Mouse (Mus musculus) Patski (cell line): ENCODE measurements at regions not wholly inside any gene's neighbourhood (a gene's known extent, or its start where the extent isn't known, plus 50 kb on each side); places are given as distances from the start of the nearest gene placed in this dataset.

Source experiments
- ATAC-seq: fragments of 100-300 bp; one replicate; pipeline ENCODE4 v1.8.0; 2021
- CTCF ChIA-PET: fragments of 350-600 bp; sonication (Branson Sonifier 250); formaldehyde crosslinking; loops from one replicate; lab custom pipeline; 2022; ENCODE audit warnings: inconsistent platforms; lab: Charles Lee
- POLR2A ChIA-PET: fragments of 350-600 bp; sonication (Branson Sonifier 250); formaldehyde crosslinking; loops from one replicate; lab custom pipeline; 2022; ENCODE audit warnings: antibody characterized with exemption, inconsistent platforms; lab: Charles Lee
- DNase-seq: peaks from one replicate; pipeline ENCODE4 v3.0.0-alpha.2; 2011; ENCODE audit warnings: low read depth, low spot score
- H3K27me3 ChIP-seq: fragments of 371-371 bp; one replicate; pipeline ENCODE4 v1.5.1; 2021
- CTCF ChIP-seq: fragments of 100-300 bp; IDR thresholded peaks from one replicate; pipeline ENCODE4 v1.5.1; 2021
- in situ Hi-C: fragments of 300-500 bp; cut with MboI; formaldehyde crosslinking; loops from 3 replicates; pipeline ENCODE4 v1.11.1; 2018; ENCODE audit warnings: low pct_unique_long_range_greater_than_20kb, mixed read lengths

- ATAC-seq (no peak), DNase-seq (no peak)
- H3K27me3 ChIP-seq = no peaks in the 10 kb centered on the region
- POLR2A ChIA-PET = interaction anchor here (0.6 to 18.3 kb wide), 11 partner anchors 9 to 525 kb away, joined by 3 to 300 read pairs (median 5); no protein-coding TSS in a partner anchor
- in situ Hi-C loops = no loop called here
- CTCF ChIA-PET = interaction anchor here (1.0 to 2.8 kb wide), 8 partner anchors 9 to 68 kb away, joined by 3 to 13 read pairs (median 6); no protein-coding TSS in a partner anchor
- no peak for TF ChIP-seq CTCF
Observed at GRCm38 (mm10) chr15:85678351-85678895, 56.4 kb upstream of the Ppara start.

- POLR2A ChIA-PET = interaction anchor here (0.6 to 18.3 kb wide), 10 partner anchors 8 to 140 kb away, joined by 3 to 300 read pairs (median 8); no protein-coding TSS in a partner anchor
- TF ChIP-seq CTCF = no peak
- peak; percentile 40 for ATAC-seq
- CTCF ChIA-PET = interaction anchor here (1.0 to 2.8 kb wide), 8 partner anchors 8 to 69 kb away, joined by 3 to 13 read pairs (median 5); no protein-coding TSS in a partner anchor
- no peaks in the 10 kb centered on the region for H3K27me3 ChIP-seq
- in situ Hi-C loops = no loop called here
- no peak for DNase-seq
Observed at GRCm38 (mm10) chr15:85678981-85679708, 55.6 kb upstream of the Ppara start.

- no peak for ATAC-seq
- ChIA-PET CTCF (interaction anchor here (0.6 to 2.6 kb wide), 4 partner anchors 7 to 69 kb away, joined by 3 to 7 read pairs (median 4); no protein-coding TSS in a partner anchor), POLR2A (interaction anchor here (0.7 to 18.3 kb wide), 7 partner anchors 7 to 141 kb away, joined by 3 to 300 read pairs (median 23); no protein-coding TSS in a partner anchor)
- TF ChIP-seq CTCF = no peak
- DNase-seq = no peak
- no peaks in the 10 kb centered on the region for H3K27me3 ChIP-seq
- in situ Hi-C loops = no loop called here
Observed at GRCm38 (mm10) chr15:85679864-85680428, 54.8 kb upstream of the Ppara start.

GRCm38 (mm10) chr15:85680460-85681224 is 54.1 kb upstream of the Ppara start:
- in situ Hi-C loops = no loop called here
- ATAC-seq (no peak), DNase-seq (no peak)
- H3K27me3 ChIP-seq = no peaks in the 10 kb centered on the region
- TF ChIP-seq CTCF = no peak
- CTCF ChIA-PET = interaction anchor here (0.6 to 1.5 kb wide), 5 partner anchors 12 to 70 kb away, joined by 3 to 4 read pairs (median 4); no protein-coding TSS in a partner anchor
- POLR2A ChIA-PET = interaction anchor here (0.8 to 18.3 kb wide), 8 partner anchors 12 to 70 kb away, joined by 3 to 300 read pairs (median 4); no protein-coding TSS in a partner anchor

- H3K27me3 ChIP-seq = no peaks in the 10 kb centered on the region
- CTCF ChIA-PET = interaction anchor here (1.8 to 2.2 kb wide), 3 partner anchors 14 to 70 kb away, joined by 5 to 12 read pairs (median 7); no protein-coding TSS in a partner anchor
- no peak for TF ChIP-seq CTCF
- in situ Hi-C loops = no loop called here
- POLR2A ChIA-PET = interaction anchor here (1.0 to 18.3 kb wide), 4 partner anchors 13 to 26 kb away, joined by 5 to 300 read pairs (median 8); no protein-coding TSS in a partner anchor
- DNase-seq (no peak), ATAC-seq (no peak)
Observed at GRCm38 (mm10) chr15:85682116-85682515, 52.7 kb upstream of the Ppara start.

- in situ Hi-C loops = no loop called here
- DNase-seq (no peak), ATAC-seq (no peak)
- H3K27me3 ChIP-seq = no peaks in the 10 kb centered on the region
- ChIA-PET CTCF (interaction anchor here (1.3 to 2.2 kb wide), 4 partner anchors 14 to 71 kb away, joined by 3 to 12 read pairs (median 6); no protein-coding TSS in a partner anchor), POLR2A (interaction anchor here (0.6 to 18.3 kb wide), 6 partner anchors 14 to 397 kb away, joined by 3 to 300 read pairs (median 6); no protein-coding TSS in a partner anchor)
- no peak for TF ChIP-seq CTCF
Observed at GRCm38 (mm10) chr15:85682780-85683179, 52.0 kb upstream of the Ppara start.

GRCm38 (mm10) chr15:85683271-85683670 is 51.5 kb upstream of the Ppara start:
- no peaks in the 10 kb centered on the region for H3K27me3 ChIP-seq
- no peak for DNase-seq
- in situ Hi-C loops = no loop called here
- no peak for TF ChIP-seq CTCF
- no peak for ATAC-seq
- ChIA-PET CTCF (interaction anchor here (1.3 to 2.2 kb wide), 4 partner anchors 15 to 71 kb away, joined by 3 to 12 read pairs (median 6); no protein-coding TSS in a partner anchor), POLR2A (interaction anchor here (0.6 to 18.3 kb wide), 8 partner anchors 15 to 398 kb away, joined by 3 to 300 read pairs (median 4); no protein-coding TSS in a partner anchor)

GRCm38 (mm10) chr15:85683716-85684115 is 51.1 kb upstream of the Ppara start:
- DNase-seq = no peak
- no peak for TF ChIP-seq CTCF
- H3K27me3 ChIP-seq = no peaks in the 10 kb centered on the region
- CTCF ChIA-PET = interaction anchor here (1.3 to 2.2 kb wide), 3 partner anchors 15 to 28 kb away, joined by 3 to 12 read pairs (median 5); no protein-coding TSS in a partner anchor
- in situ Hi-C loops = no loop called here
- POLR2A ChIA-PET = interaction anchor here (0.6 to 18.3 kb wide), 4 partner anchors 15 to 38 kb away, joined by 3 to 300 read pairs (median 6); no protein-coding TSS in a partner anchor
- ATAC-seq = no peak

GRCm38 (mm10) chr15:85684164-85684708 is 50.5 kb upstream of the Ppara start:
- no peak for DNase-seq
- no peaks in the 10 kb centered on the region for H3K27me3 ChIP-seq
- in situ Hi-C loops = no loop called here
- TF ChIP-seq CTCF = no peak
- CTCF ChIA-PET = interaction anchor here (1.0 to 3.3 kb wide), 4 partner anchors 18 to 72 kb away, joined by 3 to 14 read pairs (median 8); no protein-coding TSS in a partner anchor
- POLR2A ChIA-PET = interaction anchor here (0.6 to 18.3 kb wide), 7 partner anchors 16 to 146 kb away, joined by 3 to 300 read pairs (median 4); no protein-coding TSS in a partner anchor
- no peak for ATAC-seq
